Mouse (Mus musculus): Measurements from ENCODE around the gene Flcn. TPM values are rescaled to one million over a fixed set of nuclear protein-coding genes. Genes with fewer than 3 reads are reported as not detected.

Gene Flcn
- polyA plus RNA-seq, 1 experiment from 2014 or later: 29.4 TPM

GRCm38 (mm10) chr11:59778181-59778873, 31.5 kb downstream of the Flcn start:
- no peak; the same call in 1 of the 2 replicates for ATAC-seq
- H3K36me3 ChIP-seq (ENCODE audit: control insufficient read depth, insufficient read depth, low read length): peaks cover 55% of the 10 kb centered on the region
- H3K4me2 ChIP-seq (ENCODE audit: low read length): no peak overlapping the region
- H3K9me3 ChIP-seq (replicated peaks; ENCODE audit: control insufficient read depth, low read length): no peaks in the 10 kb centered on the region
- H3K4me1 ChIP-seq (ENCODE audit: control insufficient read depth, insufficient read depth, low read length): no peaks in the 10 kb centered on the region
- H3K9ac ChIP-seq (ENCODE audit: low read length): no peak overlapping the region
- no peak overlapping the region for H3K4me3 ChIP-seq (ENCODE audit: low read depth, low read length)
- 54% methylated on average over 9 of the region's 9 CpGs for WGBS
- H3K27ac ChIP-seq (ENCODE audit: low read depth, low read length): no peak overlapping the region
- DNase-seq (ENCODE audit: low spot score): peak; percentile 56
- H3K27me3 ChIP-seq (replicated peaks; ENCODE audit: control insufficient read depth, insufficient read depth, low read length): no peaks in the 10 kb centered on the region

- 87% methylated on average over 5 of the region's 5 CpGs for WGBS
- Histone ChIP-seq H3K36me3 (ENCODE audit: control insufficient read depth, insufficient read depth, low read length) (peaks cover 65% of the 10 kb centered on the region), H3K27ac (ENCODE audit: low read depth, low read length) (no peak overlapping the region)
These were observed 32.6 kb downstream of the Flcn start for GRCm38 (mm10) chr11:59777259-59777658.

DNA sequence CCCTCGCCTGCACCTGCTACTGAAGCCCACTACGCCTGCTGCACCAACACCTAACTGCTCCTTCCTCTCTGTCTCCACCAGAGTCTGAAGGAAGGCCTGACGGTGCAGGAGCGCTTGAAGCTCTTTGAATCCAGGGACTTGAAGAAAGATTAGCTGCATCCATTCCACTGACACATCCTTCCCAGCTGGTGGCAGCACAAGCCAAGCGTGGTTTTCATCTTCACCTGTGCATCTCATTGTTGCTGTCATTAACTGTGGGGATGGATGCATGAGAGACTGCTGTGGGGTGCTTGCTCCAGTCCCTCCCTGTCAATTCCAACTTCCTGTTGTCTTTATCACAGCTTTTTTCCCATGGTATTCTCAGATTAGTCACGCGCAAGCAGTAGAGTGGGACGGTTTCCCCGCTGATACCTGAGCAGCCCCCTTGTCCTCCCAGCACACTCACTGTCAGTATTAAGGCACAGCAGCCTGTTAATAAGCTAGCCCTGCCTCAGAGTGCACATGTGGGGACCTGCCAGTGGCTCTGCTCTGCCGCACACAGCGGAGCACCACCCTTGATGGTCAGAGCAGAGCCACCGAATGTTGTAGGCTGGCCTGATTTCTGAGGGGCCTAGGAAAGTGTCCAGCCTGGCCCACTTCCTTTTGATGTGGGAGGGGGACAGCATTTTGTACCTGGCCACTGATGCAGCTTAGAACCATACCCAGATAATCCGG, 34.2 kb downstream of the Flcn start:
- Histone ChIP-seq H3K9ac (ENCODE audit: low read length) (no peak overlapping the region), H3K27ac (ENCODE audit: low read depth, low read length) (no peak overlapping the region), H3K4me2 (ENCODE audit: low read length) (no peak overlapping the region), H3K4me3 (ENCODE audit: low read depth, low read length) (no peak overlapping the region), H3K4me1 (ENCODE audit: control insufficient read depth, insufficient read depth, low read length) (no peaks in the 10 kb centered on the region), H3K27me3 (replicated peaks; ENCODE audit: control insufficient read depth, insufficient read depth, low read length) (no peaks in the 10 kb centered on the region), H3K9me3 (replicated peaks; ENCODE audit: control insufficient read depth, low read length) (no peaks in the 10 kb centered on the region), H3K36me3 (ENCODE audit: control insufficient read depth, insufficient read depth, low read length) (peaks cover 82% of the 10 kb centered on the region)
- 87% methylated on average over 13 of the region's 13 CpGs for WGBS
- DNase-seq (ENCODE audit: low spot score) (no peak), ATAC-seq (no peak)

More at GRCm38 (mm10) chr11:59777259-59777658, 32.6 kb downstream of the Flcn start:
- DNase-seq (ENCODE audit: low spot score): no peak
- Histone ChIP-seq H3K27me3 (replicated peaks; ENCODE audit: control insufficient read depth, insufficient read depth, low read length) (no peaks in the 10 kb centered on the region), H3K4me3 (ENCODE audit: low read depth, low read length) (no peak overlapping the region), H3K4me1 (ENCODE audit: control insufficient read depth, insufficient read depth, low read length) (no peaks in the 10 kb centered on the region), H3K9ac (ENCODE audit: low read length) (no peak overlapping the region), H3K4me2 (ENCODE audit: low read length) (no peak overlapping the region), H3K9me3 (replicated peaks; ENCODE audit: control insufficient read depth, low read length) (no peaks in the 10 kb centered on the region)
- ATAC-seq: no peak

DNA sequence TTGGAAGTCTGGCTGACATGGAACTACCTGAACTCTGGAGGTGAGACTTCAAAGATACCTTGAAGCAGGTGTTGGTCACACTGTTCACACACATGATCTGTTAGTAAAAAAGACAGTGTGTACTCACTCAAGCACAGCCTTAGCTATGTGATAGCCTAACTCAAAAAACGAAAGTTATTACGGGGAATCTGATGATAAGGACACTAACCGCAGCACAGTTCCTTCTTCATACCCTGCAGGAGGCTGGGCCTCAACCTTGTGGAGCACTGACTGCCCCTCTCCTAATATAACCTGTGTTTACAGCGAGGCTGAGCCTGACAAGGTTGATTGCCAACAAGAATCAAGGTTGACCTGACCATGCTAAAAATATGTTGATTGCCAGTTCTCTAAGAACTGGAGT, 35.3 kb downstream of the Flcn start:
- Histone ChIP-seq H3K36me3 (ENCODE audit: control insufficient read depth, insufficient read depth, low read length) (peaks cover 90% of the 10 kb centered on the region), H3K27ac (ENCODE audit: low read depth, low read length) (no peak overlapping the region), H3K27me3 (replicated peaks; ENCODE audit: control insufficient read depth, insufficient read depth, low read length) (no peaks in the 10 kb centered on the region), H3K4me2 (ENCODE audit: low read length) (no peak overlapping the region), H3K4me1 (ENCODE audit: control insufficient read depth, insufficient read depth, low read length) (no peaks in the 10 kb centered on the region), H3K9me3 (replicated peaks; ENCODE audit: control insufficient read depth, low read length) (no peaks in the 10 kb centered on the region), H3K9ac (ENCODE audit: low read length) (no peak overlapping the region), H3K4me3 (ENCODE audit: low read depth, low read length) (no peak overlapping the region)
- ATAC-seq: no peak
- WGBS: 93% methylated on average over 4 of the region's 4 CpGs
- DNase-seq (ENCODE audit: low spot score): no peak

GRCm38 (mm10) chr11:59772902-59773301, 36.9 kb downstream of the Flcn start:
- ATAC-seq: no peak
- no peak for DNase-seq (ENCODE audit: low spot score)
- no peaks in the 10 kb centered on the region for H3K27me3 ChIP-seq (replicated peaks; ENCODE audit: control insufficient read depth, insufficient read depth, low read length)
- no peak overlapping the region for H3K4me2 ChIP-seq (ENCODE audit: low read length)
- H3K9me3 ChIP-seq (replicated peaks; ENCODE audit: control insufficient read depth, low read length): no peaks in the 10 kb centered on the region
- no peaks in the 10 kb centered on the region for H3K4me1 ChIP-seq (ENCODE audit: control insufficient read depth, insufficient read depth, low read length)
- 90% methylated on average over 4 of the region's 4 CpGs for WGBS
- peaks cover 97% of the 10 kb centered on the region for H3K36me3 ChIP-seq (ENCODE audit: control insufficient read depth, insufficient read depth, low read length)
- no peak overlapping the region for H3K27ac ChIP-seq (ENCODE audit: low read depth, low read length)
- no peak overlapping the region for H3K4me3 ChIP-seq (ENCODE audit: low read depth, low read length)
- H3K9ac ChIP-seq (ENCODE audit: low read length): no peak overlapping the region

DNA sequence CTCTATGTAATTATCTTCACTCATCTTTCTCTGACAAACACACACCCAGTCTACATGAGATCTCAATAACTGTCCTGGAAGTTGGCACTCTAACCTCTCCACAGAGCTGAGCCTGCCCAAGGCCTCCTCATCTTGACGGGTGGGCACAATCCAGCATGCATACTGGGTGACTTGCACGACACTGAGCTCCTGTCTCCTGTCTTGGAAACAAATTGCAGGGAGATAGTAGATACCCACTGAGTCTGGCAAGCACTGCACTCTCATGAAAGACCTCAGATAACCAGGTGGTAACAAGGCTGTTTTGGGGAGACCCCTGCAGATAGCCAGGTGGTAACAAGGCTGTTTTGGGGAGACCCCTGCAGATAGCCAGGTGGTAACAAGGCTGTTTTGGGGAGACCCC, 37.5 kb downstream of the Flcn start:
- H3K9ac ChIP-seq (ENCODE audit: low read length): no peak overlapping the region
- DNase-seq (ENCODE audit: low spot score) (no peak), ATAC-seq (no peak)
- no peaks in the 10 kb centered on the region for H3K9me3 ChIP-seq (replicated peaks; ENCODE audit: control insufficient read depth, low read length)
- H3K27me3 ChIP-seq (replicated peaks; ENCODE audit: control insufficient read depth, insufficient read depth, low read length): no peaks in the 10 kb centered on the region
- H3K4me1 ChIP-seq (ENCODE audit: control insufficient read depth, insufficient read depth, low read length): no peaks in the 10 kb centered on the region
- H3K36me3 ChIP-seq (ENCODE audit: control insufficient read depth, insufficient read depth, low read length): peaks cover 98% of the 10 kb centered on the region
- H3K4me3 ChIP-seq (ENCODE audit: low read depth, low read length): no peak overlapping the region
- WGBS: 95% methylated on average over 2 of the region's 2 CpGs
- H3K4me2 ChIP-seq (ENCODE audit: low read length): no peak overlapping the region
- H3K27ac ChIP-seq (ENCODE audit: low read depth, low read length): no peak overlapping the region

DNA sequence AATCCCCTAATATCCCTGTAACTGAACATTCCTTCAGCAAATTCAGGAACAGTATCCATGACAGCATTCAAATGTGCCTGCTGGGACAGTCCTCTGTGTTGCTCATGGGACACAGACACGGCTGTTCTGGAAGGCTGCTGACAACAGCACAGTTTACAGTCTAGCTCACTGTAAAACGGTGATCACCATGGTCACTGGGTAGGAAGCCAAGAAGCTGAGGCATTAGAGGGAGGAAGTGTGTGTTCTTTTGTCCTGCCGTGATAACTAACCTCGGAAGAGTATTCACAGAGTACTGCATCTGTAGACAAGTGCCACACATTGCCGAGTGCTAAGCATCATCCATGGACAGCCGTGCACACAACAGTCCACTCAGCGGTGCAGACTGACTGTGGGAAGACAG, 39.1 kb downstream of the Flcn start:
- no peaks in the 10 kb centered on the region for H3K4me1 ChIP-seq (ENCODE audit: control insufficient read depth, insufficient read depth, low read length)
- DNase-seq (ENCODE audit: low spot score) (no peak), ATAC-seq (no peak)
- no peaks in the 10 kb centered on the region for H3K9me3 ChIP-seq (replicated peaks; ENCODE audit: control insufficient read depth, low read length)
- H3K36me3 ChIP-seq (ENCODE audit: control insufficient read depth, insufficient read depth, low read length): peaks cover 96% of the 10 kb centered on the region
- no peak overlapping the region for H3K27ac ChIP-seq (ENCODE audit: low read depth, low read length)
- no peak overlapping the region for H3K9ac ChIP-seq (ENCODE audit: low read length)
- no peaks in the 10 kb centered on the region for H3K27me3 ChIP-seq (replicated peaks; ENCODE audit: control insufficient read depth, insufficient read depth, low read length)
- no peak overlapping the region for H3K4me2 ChIP-seq (ENCODE audit: low read length)
- WGBS: 88% methylated on average over 7 of the region's 7 CpGs
- H3K4me3 ChIP-seq (ENCODE audit: low read depth, low read length): no peak overlapping the region

DNA sequence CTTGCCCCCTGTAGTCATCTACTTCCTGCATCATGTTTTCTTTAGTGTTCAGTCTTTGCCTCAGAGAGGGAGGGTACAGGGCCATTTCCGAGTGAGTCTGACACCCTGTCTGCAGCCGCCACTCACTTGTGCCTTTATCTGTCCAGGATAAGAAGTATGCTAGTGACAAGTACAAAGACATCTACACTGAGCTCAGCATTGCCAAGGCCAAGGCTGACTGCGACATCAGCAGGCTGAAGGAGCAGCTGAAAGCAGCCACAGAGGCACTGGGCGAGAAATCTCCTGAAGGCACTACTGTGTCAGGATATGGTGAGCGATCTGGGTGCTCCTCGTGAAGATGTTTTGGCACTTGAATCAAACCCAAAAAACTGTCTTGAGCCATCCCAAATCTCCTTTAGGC, 40.1 kb downstream of the Flcn start:
- H3K27me3 ChIP-seq (replicated peaks; ENCODE audit: control insufficient read depth, insufficient read depth, low read length): no peaks in the 10 kb centered on the region
- no peaks in the 10 kb centered on the region for H3K4me1 ChIP-seq (ENCODE audit: control insufficient read depth, insufficient read depth, low read length)
- no peaks in the 10 kb centered on the region for H3K9me3 ChIP-seq (replicated peaks; ENCODE audit: control insufficient read depth, low read length)
- H3K9ac ChIP-seq (ENCODE audit: low read length): no peak overlapping the region
- no peak overlapping the region for H3K27ac ChIP-seq (ENCODE audit: low read depth, low read length)
- no peak for DNase-seq (ENCODE audit: low spot score)
- no peak for ATAC-seq
- H3K4me2 ChIP-seq (ENCODE audit: low read length): no peak overlapping the region
- WGBS: 89% methylated on average over 6 of the region's 6 CpGs
- peaks cover 98% of the 10 kb centered on the region for H3K36me3 ChIP-seq (ENCODE audit: control insufficient read depth, insufficient read depth, low read length)
- H3K4me3 ChIP-seq (ENCODE audit: low read depth, low read length): no peak overlapping the region

GRCm38 (mm10) chr11:59769307-59769706, 40.5 kb downstream of the Flcn start:
- Histone ChIP-seq H3K36me3 (ENCODE audit: control insufficient read depth, insufficient read depth, low read length) (peaks cover 98% of the 10 kb centered on the region), H3K4me1 (ENCODE audit: control insufficient read depth, insufficient read depth, low read length) (no peaks in the 10 kb centered on the region), H3K27me3 (replicated peaks; ENCODE audit: control insufficient read depth, insufficient read depth, low read length) (no peaks in the 10 kb centered on the region), H3K4me2 (ENCODE audit: low read length) (no peak overlapping the region), H3K27ac (ENCODE audit: low read depth, low read length) (no peak overlapping the region), H3K9ac (ENCODE audit: low read length) (no peak overlapping the region), H3K9me3 (replicated peaks; ENCODE audit: control insufficient read depth, low read length) (no peaks in the 10 kb centered on the region), H3K4me3 (ENCODE audit: low read depth, low read length) (no peak overlapping the region)
- ATAC-seq (no peak), DNase-seq (ENCODE audit: low spot score) (no peak)
- WGBS: 91% methylated on average over 2 of the region's 2 CpGs

All from forebrain, embryonic 14.5 days (tissue).